Mouse (Mus musculus) gonadal fat pad, adult 2 months (tissue): ENCODE data around the gene Rorc. TPM values are rescaled to one million over a fixed set of nuclear protein-coding genes. Genes with fewer than 3 reads are reported as not detected.

Experiments used
- DNase-seq: peaks from one replicate; pipeline ENCODE4 v3.0.0-alpha.2; 2012; ENCODE audit warnings: low read depth
- polyA plus RNA-seq: library from polyadenylated mRNA; depleted of rRNA; stranded (reverse); fragments of >200 nt; gene quantifications from 2 replicates; pipeline ENCODE4 v1.2.3, GENCODE M21; 2012; rRNA removed

Rorc gene
- polyA plus RNA-seq, 1 experiment, result 13.6 TPM

GRCm38 (mm10) chr3:94430980-94431379 lies 58.4 kb downstream of the Rorc start:
- DNase-seq, result no peak

GRCm38 (mm10) chr3:94434305-94434704 lies 61.7 kb downstream of the Rorc start:
- DNase-seq, result no peak

- no peak for DNase-seq
These were observed 63.8 kb downstream of the Rorc start for GRCm38 (mm10) chr3:94436420-94436819.

- no peak for DNase-seq
These were observed 68.6 kb downstream of the Rorc start for GRCm38 (mm10) chr3:94441182-94441581.

DNA sequence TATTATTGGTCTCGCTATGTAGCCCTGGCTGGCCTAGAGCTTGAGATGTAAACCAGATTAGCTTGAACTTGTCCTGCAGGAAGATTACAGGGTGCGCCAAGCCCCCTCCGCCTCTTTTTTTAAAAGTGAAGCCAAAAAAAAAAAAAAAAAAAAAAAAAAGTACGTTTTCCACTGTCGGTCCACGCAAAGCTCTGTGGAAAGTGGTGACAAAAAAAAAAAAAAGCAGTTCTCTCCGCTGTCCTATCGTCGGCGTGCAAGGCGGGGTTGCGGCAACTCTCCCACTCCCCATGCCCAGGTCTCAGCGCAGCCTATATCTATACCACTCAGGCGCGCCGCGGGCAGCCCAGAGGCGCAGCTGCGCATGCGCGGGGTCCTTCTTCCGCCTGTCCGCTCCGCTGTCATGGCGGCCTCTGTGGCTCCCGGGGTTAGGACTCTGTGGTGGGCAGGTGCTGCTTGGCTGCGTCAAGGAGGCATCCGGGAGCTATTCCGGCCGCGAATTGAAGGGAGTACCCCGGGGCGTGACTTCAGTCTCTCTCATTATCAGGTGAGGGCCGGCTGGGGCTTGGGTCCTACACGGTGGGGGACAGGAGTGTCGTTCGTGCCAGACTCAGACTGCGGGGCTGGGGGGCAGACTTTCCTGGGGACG lies 70.5 kb downstream of the Rorc start, which contains the start of gene Mrpl9:
Gene Mrpl9 (plus strand): TSS at position 368 of the 646 bp plus-strand sequence.
- DNase-seq, result peak; percentile 38

- DNase-seq, result no peak
These were observed 71.0 kb downstream of the Rorc start, which contains the start of gene Oaz3 for GRCm38 (mm10) chr3:94443597-94443964. Oaz3 (minus strand) TSS chr3:94443915.

Other genes with a start within 250 kb of the Rorc start
- not detected in 2 replicates for gene Gm10696, start 194.6 kb upstream of the Rorc start, polyA plus RNA-seq
- not detected in 2 replicates for gene Gm5286, start 176.1 kb upstream of the Rorc start, polyA plus RNA-seq
- not detected in 2 replicates for gene Gm4778, start 108.8 kb upstream of the Rorc start, polyA plus RNA-seq
- gene Them4, start 62.7 kb upstream of the Rorc start, polyA plus RNA-seq, result 4.8 and 6.8 TPM in 2 replicates
- gene Them5, start 30.7 kb upstream of the Rorc start, polyA plus RNA-seq, result 0.09 and 0.16 TPM in 2 replicates
- 0.42 and 0.69 TPM in 2 replicates for gene C2cd4d, start 10.4 kb upstream of the Rorc start, polyA plus RNA-seq
- 0.04 and 0.19 TPM in 2 replicates for gene Lingo4, start 25.7 kb downstream of the Rorc start, polyA plus RNA-seq
- gene Tdrkh, start 40.5 kb downstream of the Rorc start, polyA plus RNA-seq, result 1.3 and 2.0 TPM in 2 replicates
- 28.0 and 29.0 TPM in 2 replicates for gene Mrpl9, start 70.5 kb downstream of the Rorc start, polyA plus RNA-seq
- 28.5 and 31.4 TPM in 2 replicates for gene Oaz3, start 71.1 kb downstream of the Rorc start, polyA plus RNA-seq
- 0.09 and 0.49 TPM in 2 replicates for gene Celf3, start 105.5 kb downstream of the Rorc start, polyA plus RNA-seq
- 0.69 and 1.7 TPM in 2 replicates for gene Riiad1, start 107.5 kb downstream of the Rorc start, polyA plus RNA-seq
- gene Snx27, start 209.9 kb downstream of the Rorc start, polyA plus RNA-seq, result 7.9 and 10.0 TPM in 2 replicates